Mouse (Mus musculus): ENCODE results near the gene Lad1.

- TF ChIP-seq CTCF (IDR thresholded peaks at IDR 0.05; ENCODE audit: control insufficient read depth, insufficient read depth, insufficient read length) (no peak), MYOG (IDR thresholded peaks at IDR 0.05; ENCODE audit: control insufficient read depth, extremely low read depth, insufficient read length) (no peak), MYOD1 (IDR thresholded peaks at IDR 0.05; ENCODE audit: control insufficient read depth, insufficient read length, low read depth) (no peak)
These were observed 48.2 kb upstream of the Lad1 start for GRCm38 (mm10) chr1:135770237-135770636.
